ENCODE assay signal across 19 mouse cellular contexts in genomic region chr13:7915327-7915726, GRCm38 (mm10).
"Had no signal": no experiment of that assay in that cellular context is flagged by ENCODE, and none has a peak within 500 bp of the region (broad histone marks: within the 10 kb centered on the region; RNA-seq: fewer than 3 reads in every experiment).

No protein-coding gene starts in this region.

- H3K9ac ChIP-seq: liver, postnatal 0 days; lung, embryonic 15.5 days; midbrain, embryonic 13.5 days; midbrain, embryonic 15.5 days; neural tube, embryonic 12.5 days had no signal

- H3K36me3 ChIP-seq: lung, embryonic 15.5 days; midbrain, embryonic 13.5 days; midbrain, embryonic 15.5 days; neural tube, embryonic 12.5 days had no signal

- H3K27ac ChIP-seq: lung, embryonic 15.5 days; macrophage; midbrain, embryonic 13.5 days; midbrain, embryonic 15.5 days; neural tube, embryonic 12.5 days had no signal

- H3K4me3 ChIP-seq: lung, embryonic 15.5 days; megakaryocyte, embryonic 14.5 days; midbrain, embryonic 13.5 days; midbrain, embryonic 15.5 days; neural tube, embryonic 12.5 days had no signal

- H3K27me3 ChIP-seq: lung, embryonic 15.5 days; megakaryocyte, embryonic 14.5 days; midbrain, embryonic 13.5 days; midbrain, embryonic 15.5 days; neural tube, embryonic 12.5 days had no signal

- DNase-seq: liver, postnatal 0 days; lung, adult 2 months; lung, postnatal 14 days; lung, postnatal 36 days; retina, postnatal 1 day; right cerebral cortex, adult 18-20 months; right cerebral cortex, postnatal 25 days; right cerebral cortex, postnatal 4 days; spleen, adult 18-20 months; thymus, adult 18-20 months; thymus, postnatal 25 days; thymus, postnatal 4 days had no signal

- H3K4me1 ChIP-seq: lung, embryonic 15.5 days; megakaryocyte, embryonic 14.5 days; midbrain, embryonic 13.5 days; midbrain, embryonic 15.5 days; neural tube, embryonic 12.5 days had no signal

- H3K4me2 ChIP-seq: lung, embryonic 15.5 days; midbrain, embryonic 11.5 days; midbrain, embryonic 13.5 days; midbrain, embryonic 15.5 days; neural tube, embryonic 12.5 days had no signal

- H3K9me3 ChIP-seq: lung, embryonic 15.5 days; megakaryocyte, embryonic 14.5 days; midbrain, embryonic 13.5 days; midbrain, embryonic 15.5 days; neural tube, embryonic 12.5 days had no signal
